Mouse (Mus musculus) erythroblast, embryonic 14.5 days (primary cell): ENCODE data around the gene Entpd6.

Experiments
- GATA1 ChIP-seq: IDR thresholded peaks from 2 replicates; pipeline ENCODE4 v1.6.1; 2012; ENCODE audit warnings: low read length, inconsistent platforms, mixed read lengths
- TAL1 ChIP-seq: IDR thresholded peaks from 3 replicates; pipeline ENCODE4 v1.6.1; 2012; ENCODE audit warnings: low read length, inconsistent platforms, mixed read lengths

- TF ChIP-seq TAL1 (no peak), GATA1 (no peak)
These were observed 34.0 kb downstream of the Entpd6 start for GRCm38 (mm10) chr2:150782801-150783200.
